8 mouse cellular contexts compared by ENCODE assay signal in genomic region chrX:11797870-11798269, GRCm38 (mm10).
DNase-seq lines count a peak whose midpoint lies in the region; ATAC-seq lines count a peak whose summit lies in the region.

No protein-coding gene starts in this region.

- peak; percentile 49 for DNase-seq in layer of hippocampus, adult 11-12 months (ENCODE audit: low spot score)
- no peak for DNase-seq in layer of hippocampus, adult 9-10 months (ENCODE audit: low spot score)
- DNase-seq in forebrain, embryonic 11.5 days (ENCODE audit: low spot score) = peak; percentile 77
- DNase-seq in lung, postnatal 14 days = peak; percentile 20
- peak; percentile 41 for DNase-seq in telencephalon, adult 2 months (ENCODE audit: low read depth, low spot score)
- no peak for DNase-seq in thymus, postnatal 0 days (ENCODE audit: low spot score)
- no peak for DNase-seq in thymus, adult 18-20 months

- H3K9ac ChIP-seq in forebrain, embryonic 11.5 days (ENCODE audit: low read length) = no peak overlapping the region
- H3K9ac ChIP-seq in hindbrain, embryonic 12.5 days = no peak overlapping the region

- H3K4me1 ChIP-seq in forebrain, embryonic 11.5 days (replicated peaks; ENCODE audit: control insufficient read depth, insufficient read depth, low read length) = peaks cover 4% of the 10 kb centered on the region; the same call in 1 of the 2 replicates
- 0 out of 2 replicates have a peak, but pooled peaks cover 3% of the 10 kb centered on the region for H3K4me1 ChIP-seq in hindbrain, embryonic 12.5 days

- no peak overlapping the region for H3K4me2 ChIP-seq in forebrain, embryonic 11.5 days (ENCODE audit: low read depth, low read length, severe bottlenecking)
- 0 out of 2 replicates have a peak overlapping the region, but pooled peaks have one; percentile 3 for H3K4me2 ChIP-seq in hindbrain, embryonic 12.5 days (replicated peaks)

- ATAC-seq in forebrain, embryonic 11.5 days (replicated peaks; ENCODE audit: low FRiP score) = peak; percentile 64
- peak; percentile 79 for ATAC-seq in hindbrain, embryonic 12.5 days (ENCODE audit: low FRiP score)

- H3K9me3 ChIP-seq in forebrain, embryonic 11.5 days (ENCODE audit: control insufficient read depth, low read length) = no peaks in the 10 kb centered on the region
- H3K9me3 ChIP-seq in hindbrain, embryonic 12.5 days (replicated peaks) = no peaks in the 10 kb centered on the region

- H3K4me3 ChIP-seq in forebrain, embryonic 11.5 days (ENCODE audit: low read depth, low read length) = no peak overlapping the region
- no peak overlapping the region for H3K4me3 ChIP-seq in hindbrain, embryonic 12.5 days

- 11% methylated on average over 11 of the region's 11 CpGs for WGBS in forebrain, embryonic 11.5 days
- WGBS in hindbrain, embryonic 12.5 days = 17% methylated on average over 10 of the region's 11 CpGs

- no peak overlapping the region for H3K27ac ChIP-seq in forebrain, embryonic 11.5 days (ENCODE audit: low read depth, low read length)
- H3K27ac ChIP-seq in hindbrain, embryonic 12.5 days = peak overlapping the region; percentile 52

- peaks cover 9% of the 10 kb centered on the region; the same call in 1 of the 2 replicates for H3K27me3 ChIP-seq in forebrain, embryonic 11.5 days (ENCODE audit: control insufficient read depth, insufficient read depth, low read length)
- H3K27me3 ChIP-seq in hindbrain, embryonic 12.5 days = peaks cover 51% of the 10 kb centered on the region

- H3K36me3 ChIP-seq in forebrain, embryonic 11.5 days (ENCODE audit: control insufficient read depth, insufficient read depth, low read length) = no peaks in the 10 kb centered on the region
- H3K36me3 ChIP-seq in hindbrain, embryonic 12.5 days = no peaks in the 10 kb centered on the region

Comparison
In these comparisons a context has a peak if more than half of its experiments do, and no peak if none do; other contexts are left out.
1. DNase-seq: peak in layer of hippocampus, adult 11-12 months (single experiment), forebrain, embryonic 11.5 days (single experiment), lung, postnatal 14 days (single experiment) and telencephalon, adult 2 months (single experiment); none in layer of hippocampus, adult 9-10 months (single experiment), thymus, postnatal 0 days (single experiment) and thymus, adult 18-20 months (0 of 2).